In the genomic region with DNA sequence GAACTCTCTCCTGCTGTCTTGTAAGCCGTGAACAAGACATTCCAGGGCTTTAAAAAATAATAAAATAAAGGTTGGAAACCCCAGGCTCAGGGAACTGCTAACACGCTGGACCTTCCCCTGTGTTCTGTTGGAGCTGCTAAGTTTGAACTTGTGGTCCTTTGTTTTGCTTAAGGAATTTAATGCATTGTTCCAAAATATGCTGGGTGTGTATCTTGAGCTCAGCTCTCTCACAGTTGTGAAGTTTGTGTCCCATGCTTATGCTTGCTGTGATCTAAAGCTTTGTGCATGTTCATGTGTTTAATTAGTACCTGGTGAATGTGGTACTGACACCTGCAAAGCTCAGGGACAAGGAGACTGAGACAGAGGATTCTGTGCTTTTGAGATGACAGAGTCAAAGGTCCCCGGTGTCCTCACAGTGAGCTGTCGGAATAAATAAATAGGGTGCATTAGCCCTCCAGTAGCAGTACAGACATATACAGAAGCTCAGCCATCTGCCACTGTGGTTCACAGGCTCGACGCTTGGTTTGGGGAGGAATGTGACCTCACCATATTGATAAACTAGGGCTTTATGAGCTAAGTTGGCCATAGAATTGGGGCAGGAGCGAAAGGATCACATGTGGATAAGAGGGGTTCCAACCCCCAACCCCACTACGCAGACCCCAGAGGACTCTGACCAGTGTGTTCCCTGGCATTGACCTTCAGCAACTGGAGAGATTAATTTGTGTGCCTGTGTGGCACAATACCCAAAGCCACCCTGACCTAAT, we compare ENCODE assay signal across 11 mouse cellular contexts.
A peak's percentile ranks its signal among the peaks of the same experiment; 100 is the strongest.
DNase-seq lines count a peak whose midpoint lies in the region; ATAC-seq and TF ChIP-seq lines count a peak whose summit lies in the region.
"Had no signal": no experiment of that assay in that cellular context is flagged by ENCODE, and none has a peak within 500 bp of the region (broad histone marks: within the 10 kb centered on the region; RNA-seq: fewer than 3 reads in every experiment).

No protein-coding gene starts in this region.

- peak overlapping the region; percentile 47; the same call in 1 of the 2 replicates for H3K4me2 ChIP-seq in lung, embryonic 14.5 days
- peak overlapping the region; percentile 41; the same call in 1 of the 2 replicates for H3K4me2 ChIP-seq in forebrain, embryonic 16.5 days (ENCODE audit: low read length)

- no peaks in the 10 kb centered on the region for H3K36me3 ChIP-seq in lung, embryonic 14.5 days (ENCODE audit: insufficient read depth)
- H3K36me3 ChIP-seq in forebrain, embryonic 16.5 days (ENCODE audit: control insufficient read depth, insufficient read depth) = no peaks in the 10 kb centered on the region
- no peaks in the 10 kb centered on the region for H3K36me3 ChIP-seq in midbrain, embryonic 10.5 days

- ATAC-seq in lung, embryonic 14.5 days (ENCODE audit: insufficient read depth) = peak; percentile 14; the same call in 1 of the 2 replicates
- ATAC-seq in forebrain, embryonic 16.5 days = no peak
- no peak for ATAC-seq in granulocyte monocyte progenitor cell, adult 5-6 weeks (replicated peaks; ENCODE audit: poor library complexity, severe bottlenecking)
- ATAC-seq: Patski had no signal

- H3K9me3 ChIP-seq in lung, embryonic 14.5 days (ENCODE audit: low read depth, low read length) = no peaks in the 10 kb centered on the region
- H3K9me3 ChIP-seq in forebrain, embryonic 16.5 days (ENCODE audit: control insufficient read depth, low read length) = no peaks in the 10 kb centered on the region
- H3K9me3 ChIP-seq in midbrain, embryonic 10.5 days (replicated peaks) = 0 out of 2 replicates have a peak, but pooled peaks cover 3% of the 10 kb centered on the region

- no peak overlapping the region for H3K4me3 ChIP-seq in lung, embryonic 14.5 days (ENCODE audit: low read depth, low read length)
- no peak overlapping the region for H3K4me3 ChIP-seq in lung, adult 2 months (replicated peaks; ENCODE audit: extremely low read depth, low read depth, low read length)
- H3K4me3 ChIP-seq in forebrain, embryonic 16.5 days (replicated peaks; ENCODE audit: low read length) = no peak overlapping the region
- peak overlapping the region; percentile 36 for H3K4me3 ChIP-seq in midbrain, embryonic 10.5 days

- H3K4me1 ChIP-seq in lung, embryonic 14.5 days (ENCODE audit: insufficient read depth) = peaks cover 10% of the 10 kb centered on the region
- peaks cover 12% of the 10 kb centered on the region for H3K4me1 ChIP-seq in lung, adult 2 months (ENCODE audit: control insufficient read depth, insufficient read depth, low read length)
- peaks cover 26% of the 10 kb centered on the region for H3K4me1 ChIP-seq in forebrain, embryonic 16.5 days (replicated peaks; ENCODE audit: control insufficient read depth, insufficient read depth, low read length)
- peaks cover 47% of the 10 kb centered on the region for H3K4me1 ChIP-seq in midbrain, embryonic 10.5 days

- H3K9ac ChIP-seq in lung, embryonic 14.5 days = no peak overlapping the region
- no peak overlapping the region for H3K9ac ChIP-seq in forebrain, embryonic 16.5 days (replicated peaks; ENCODE audit: low read depth, low read length)

- TF ChIP-seq POLR2A in lung, adult 2 months (IDR thresholded peaks at IDR 0.05; ENCODE audit: borderline replicate concordance, extremely low read depth, low read depth, low read length) = no peak

- 41% methylated on average over 8 of the region's 8 CpGs for whole genome bisulfite sequencing in lung, embryonic 14.5 days
- 77% methylated on average over 8 of the region's 8 CpGs for WGBS in lung, adult 2 months
- WGBS in forebrain, embryonic 16.5 days = 27% methylated on average over 8 of the region's 8 CpGs
- 22% methylated on average over 8 of the region's 8 CpGs for WGBS in midbrain, embryonic 10.5 days

- H3K27ac ChIP-seq in lung, embryonic 14.5 days (ENCODE audit: low read depth) = no peak overlapping the region
- H3K27ac ChIP-seq in forebrain, embryonic 16.5 days (ENCODE audit: low read length) = peak overlapping the region; percentile 20; the same call in 1 of the 2 replicates
- peak overlapping the region; percentile 77 for H3K27ac ChIP-seq in midbrain, embryonic 10.5 days (replicated peaks)

- no peak for TF ChIP-seq CTCF in lung, embryonic 14.5 days (IDR thresholded peaks at IDR 0.05; ENCODE audit: low read depth)
- TF ChIP-seq CTCF in lung, adult 2 months (IDR thresholded peaks at IDR 0.05; ENCODE audit: insufficient read depth, low read length) = no peak

- no peak for DNase-seq in lung, embryonic 14.5 days
- no peak for DNase-seq in lung, adult 2 months
- no peak for DNase-seq in midbrain, embryonic 10.5 days (ENCODE audit: low spot score)
- DNase-seq in thymus, postnatal 36 days = no peak
- DNase-seq in cerebellum, postnatal 14 days = no peak
- DNase-seq in testis, postnatal 14 days (ENCODE audit: low spot score) = no peak
- DNase-seq: layer of hippocampus, postnatal 36 days; lung, postnatal 4 days had no signal

- no peaks in the 10 kb centered on the region for H3K27me3 ChIP-seq in lung, embryonic 14.5 days (ENCODE audit: insufficient read depth, low read length)
- H3K27me3 ChIP-seq in forebrain, embryonic 16.5 days (replicated peaks; ENCODE audit: control insufficient read depth, insufficient read depth, low read length) = no peaks in the 10 kb centered on the region
- no peaks in the 10 kb centered on the region for H3K27me3 ChIP-seq in midbrain, embryonic 10.5 days (ENCODE audit: low read depth, poor library complexity, severe bottlenecking)
- H3K27me3 ChIP-seq: Patski had no signal
